Mouse (Mus musculus): ENCODE measurements around the gene Vpreb3.

The Vpreb3 gene

DNA sequence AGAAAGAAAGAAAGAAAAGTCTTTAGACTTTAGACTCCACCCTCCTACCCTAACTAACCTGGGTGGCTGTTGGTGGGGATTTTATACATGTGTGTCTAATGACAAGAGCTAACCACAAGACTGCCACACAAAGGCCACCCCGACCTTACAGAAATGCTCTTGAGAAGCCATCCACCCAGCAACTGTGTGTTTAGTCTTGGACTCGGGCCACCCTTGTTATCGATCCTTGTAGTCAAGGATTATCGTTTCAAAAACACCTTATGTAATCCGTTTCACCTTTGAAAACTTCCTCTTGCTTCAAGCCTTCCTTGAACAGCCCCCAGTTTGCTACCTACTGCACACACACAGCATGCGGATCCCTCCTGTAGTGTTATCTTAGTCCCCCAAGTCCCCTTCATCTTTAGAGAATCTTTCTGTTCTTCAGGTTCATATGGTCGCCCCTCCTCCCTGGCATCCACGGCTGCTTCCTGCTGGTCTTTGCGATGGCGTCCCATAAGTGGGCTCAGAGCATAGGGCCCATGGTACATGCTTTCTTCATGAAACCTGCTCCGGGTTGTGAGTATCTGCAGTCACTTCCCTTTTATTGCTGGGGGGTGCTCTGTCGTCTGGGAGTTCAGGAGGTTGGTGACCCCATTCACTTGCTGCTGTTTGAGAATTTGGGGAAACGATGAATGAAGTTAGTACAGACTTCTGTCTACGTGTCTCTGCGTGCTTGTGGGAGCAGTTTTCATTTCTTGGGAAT, at the start of gene Vpreb3:
Vpreb3 (plus strand) TSS at position 322 of the 742 bp plus-strand sequence.
- no peak for DNase-seq

DNA sequence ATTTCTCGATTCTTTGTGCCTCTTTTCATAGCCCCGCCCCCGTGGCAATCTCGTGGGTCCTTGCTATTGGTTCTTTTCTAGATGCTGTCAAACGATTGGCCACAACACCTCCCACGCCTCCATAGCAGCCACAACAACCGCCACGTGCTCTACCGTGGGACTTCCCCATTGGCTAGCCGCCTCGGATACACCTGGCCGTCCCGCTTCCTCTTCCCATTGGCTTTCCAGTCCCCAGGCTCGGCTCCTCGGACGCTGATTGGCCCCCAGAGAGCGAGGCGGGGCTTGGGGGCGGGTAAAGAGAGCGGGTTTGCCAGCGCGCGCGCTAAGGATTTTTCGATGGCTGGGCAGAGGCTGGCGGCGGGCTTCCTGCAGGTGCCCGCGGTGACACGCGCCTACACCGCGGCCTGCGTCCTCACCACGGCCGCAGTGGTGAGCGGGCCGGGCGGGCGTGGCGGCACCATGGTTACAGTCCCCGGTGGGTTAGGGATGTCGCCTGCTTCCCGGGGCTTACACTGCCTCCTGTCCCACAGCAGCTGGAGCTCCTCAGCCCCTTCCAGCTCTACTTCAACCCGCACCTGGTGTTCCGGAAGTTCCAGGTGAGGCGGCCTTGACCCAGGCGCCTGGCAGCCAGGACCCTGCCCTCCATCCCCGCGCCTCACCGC, 49.6 kb upstream of the Vpreb3 start, which contains the start of gene Derl3:
Derl3 (plus strand) TSS at position 325 of the 662 bp plus-strand sequence.
- DNase-seq, result peak; percentile 94 to 95

DNA sequence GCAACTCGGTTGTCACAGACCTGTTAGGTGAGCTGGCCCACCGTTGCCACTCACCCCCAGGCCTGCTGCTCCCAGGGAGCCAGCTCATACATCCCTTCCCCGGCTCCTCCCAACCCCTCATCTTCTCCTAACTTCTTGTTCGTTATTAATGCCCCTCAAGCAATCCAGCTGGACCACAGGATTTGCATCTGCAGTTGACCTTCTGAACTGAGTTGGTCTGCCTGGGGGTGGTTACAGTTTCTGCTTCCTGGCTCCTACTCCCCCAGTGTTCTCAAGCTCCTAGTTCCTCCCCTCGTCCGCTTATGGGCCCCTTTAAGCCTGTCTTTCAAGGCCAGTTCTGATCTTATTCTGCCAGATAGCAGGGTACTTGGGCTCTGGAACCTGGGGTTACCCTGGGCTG, 48.3 kb upstream of the Vpreb3 start:
- DNase-seq, result no peak

DNA sequence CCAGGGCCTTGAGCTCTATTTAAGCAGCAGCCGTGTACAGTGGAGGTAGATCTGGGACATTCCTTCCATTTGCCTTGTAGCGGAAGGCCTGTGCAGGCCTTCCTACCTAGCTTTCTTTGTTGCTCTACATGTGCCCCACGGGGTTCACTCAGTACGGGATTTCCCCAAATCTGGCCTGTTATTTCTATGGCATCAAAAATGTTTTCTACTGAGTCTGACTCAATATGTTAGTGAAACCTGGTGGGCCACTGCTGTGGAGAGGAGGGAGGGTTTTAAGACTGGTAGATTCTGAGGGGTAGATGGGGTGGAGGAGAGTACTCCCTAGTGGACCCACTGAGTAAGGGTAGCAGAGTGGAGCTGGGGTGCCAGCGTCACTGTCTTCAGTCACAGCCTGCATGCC, 47.1 kb upstream of the Vpreb3 start:
- DNase-seq, result no peak

DNA sequence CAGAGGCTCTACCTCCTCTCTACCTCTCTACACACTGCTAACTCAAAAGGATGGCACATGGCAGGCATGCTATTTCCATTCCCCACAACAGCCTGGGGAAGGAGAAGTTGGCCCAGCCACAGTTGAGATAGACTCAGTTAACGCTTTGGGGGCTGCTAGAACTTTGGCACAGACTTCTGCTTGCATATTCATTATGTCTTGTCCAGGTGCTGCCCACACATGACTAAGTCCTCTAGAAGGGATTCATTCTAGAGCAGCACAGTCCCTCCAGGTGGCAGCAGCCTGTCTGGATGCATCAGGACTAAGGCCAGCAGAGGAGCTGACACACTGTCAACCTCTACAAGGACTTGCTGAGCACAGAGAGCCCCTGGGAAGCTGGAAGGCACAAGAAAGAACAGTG, 46.6 kb upstream of the Vpreb3 start:
- no peak for DNase-seq

DNA sequence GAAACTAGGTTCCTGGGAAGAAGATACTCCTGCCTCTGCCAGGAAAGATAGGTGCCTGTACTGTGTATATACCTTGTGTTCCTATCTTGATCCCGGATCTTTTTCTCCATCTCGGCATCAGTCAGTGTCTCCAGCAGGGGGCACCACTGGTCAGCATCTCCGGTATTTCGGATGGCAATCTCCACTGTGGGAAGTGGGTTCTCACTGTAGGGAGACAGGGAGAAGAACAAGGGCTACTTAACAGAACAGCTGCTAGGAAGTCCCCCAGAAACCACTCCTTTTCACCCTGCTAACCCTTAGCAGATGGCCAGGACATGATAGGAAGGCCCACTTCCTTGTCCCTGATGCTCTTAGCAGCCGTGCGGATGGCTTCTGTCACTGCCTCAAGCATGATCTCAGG, 45.5 kb upstream of the Vpreb3 start:
- peak; percentile 30 to 66 for DNase-seq

DNA sequence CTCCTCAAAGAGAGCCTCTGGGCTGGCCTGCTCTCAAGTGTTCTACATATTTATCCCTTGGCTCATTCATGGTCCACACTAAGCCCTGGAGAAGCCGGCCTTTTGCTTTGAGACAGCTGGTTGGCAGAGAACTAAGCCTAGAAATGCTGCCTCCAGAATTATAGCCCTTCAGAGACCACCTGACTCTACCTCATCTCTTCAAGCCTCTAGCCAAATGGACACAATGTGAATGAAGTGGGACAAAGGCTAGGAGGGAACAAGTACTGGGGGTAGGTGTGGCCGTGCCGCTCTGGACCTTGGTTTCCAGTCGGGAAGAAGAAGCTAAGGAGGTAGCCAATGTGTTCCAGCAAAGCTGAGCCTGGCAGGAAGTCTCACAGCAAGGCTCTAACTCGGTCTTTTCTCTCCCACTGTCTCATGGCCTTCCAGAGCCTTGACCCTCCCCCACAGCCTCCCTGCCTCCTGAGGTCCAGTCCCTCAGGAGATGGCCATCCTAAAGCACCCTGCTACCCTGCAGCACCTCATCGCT, 44.8 kb upstream of the Vpreb3 start:
- DNase-seq, result no peak

DNA sequence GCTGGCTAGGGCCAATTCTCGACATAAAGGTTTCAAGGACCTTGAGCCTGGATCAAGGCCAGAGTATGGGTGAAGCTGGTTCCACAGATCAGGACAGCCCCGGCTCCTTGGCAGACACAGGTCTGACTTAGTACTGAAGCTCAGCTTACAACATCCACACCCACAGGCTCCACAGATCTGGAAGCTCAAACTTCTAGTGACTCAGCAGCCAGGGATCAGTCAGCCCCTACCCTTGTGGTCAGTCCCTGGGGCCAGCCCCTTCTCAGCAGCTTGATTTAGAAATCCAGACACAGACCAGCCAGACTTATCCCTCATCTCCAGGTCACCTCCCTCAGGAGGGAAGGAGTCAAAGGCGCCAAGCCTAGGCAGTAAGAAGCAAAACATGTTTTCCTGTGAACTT, 44.0 kb upstream of the Vpreb3 start:
- no peak for DNase-seq

DNA sequence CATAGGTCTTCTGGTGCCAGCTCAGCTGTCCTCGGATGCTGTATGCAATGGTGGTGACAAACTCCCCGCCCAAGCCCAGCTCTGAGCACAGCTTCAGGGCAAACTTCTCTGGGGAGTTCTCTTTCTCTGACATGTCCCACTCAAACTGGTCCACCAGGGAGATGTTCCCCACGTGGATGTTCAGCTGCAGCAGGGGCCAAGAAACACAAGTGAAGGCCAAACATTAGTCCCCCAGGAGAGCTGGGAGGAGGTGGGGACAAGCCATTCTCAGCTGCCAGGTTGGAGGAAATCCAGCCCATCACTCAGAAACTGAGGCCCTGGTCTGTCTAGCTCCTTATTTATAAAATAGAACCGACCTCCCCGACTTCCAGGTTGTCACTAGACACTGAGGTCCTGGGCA, 38.5 kb upstream of the Vpreb3 start:
- no peak for DNase-seq

DNA sequence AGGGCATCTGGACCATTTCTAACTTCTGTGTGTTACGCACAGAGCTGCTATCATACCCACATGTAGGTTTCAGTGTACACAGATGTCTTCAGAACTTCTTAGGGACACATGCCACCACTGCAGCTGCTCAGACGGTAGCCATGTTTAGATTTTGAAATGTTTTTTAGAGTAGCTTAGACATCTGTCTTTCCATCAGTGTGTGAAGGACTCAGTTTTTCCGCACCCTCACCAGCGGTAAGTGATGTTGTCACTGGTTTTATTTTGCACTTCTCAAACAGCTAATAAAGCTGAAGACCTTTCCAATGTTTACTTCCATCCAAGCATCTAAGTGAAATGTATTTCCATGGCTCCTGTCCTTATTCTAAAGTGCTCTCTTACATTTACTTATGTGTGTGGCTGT, 36.0 kb upstream of the Vpreb3 start:
- no peak for DNase-seq

DNA sequence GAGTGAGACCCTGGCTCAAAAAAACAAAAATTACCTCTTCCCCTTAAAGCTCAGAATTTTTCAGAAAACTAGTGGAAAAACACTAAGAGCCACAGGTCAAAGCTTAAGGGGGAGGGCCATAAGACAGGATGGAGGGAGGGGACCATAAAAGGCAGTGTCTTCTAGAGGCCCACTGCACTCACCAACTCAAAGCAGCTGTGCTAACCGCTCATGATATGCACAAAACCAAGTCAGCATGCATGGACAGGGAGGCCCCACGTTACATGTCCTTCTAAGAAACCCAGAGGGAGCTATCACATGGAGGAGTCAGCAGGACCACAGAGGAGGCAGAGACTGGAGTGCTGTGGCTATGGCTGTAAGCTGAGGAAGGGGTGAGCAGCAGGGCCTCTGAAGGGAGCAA, 32.2 kb upstream of the Vpreb3 start:
- DNase-seq, result no peak

DNA sequence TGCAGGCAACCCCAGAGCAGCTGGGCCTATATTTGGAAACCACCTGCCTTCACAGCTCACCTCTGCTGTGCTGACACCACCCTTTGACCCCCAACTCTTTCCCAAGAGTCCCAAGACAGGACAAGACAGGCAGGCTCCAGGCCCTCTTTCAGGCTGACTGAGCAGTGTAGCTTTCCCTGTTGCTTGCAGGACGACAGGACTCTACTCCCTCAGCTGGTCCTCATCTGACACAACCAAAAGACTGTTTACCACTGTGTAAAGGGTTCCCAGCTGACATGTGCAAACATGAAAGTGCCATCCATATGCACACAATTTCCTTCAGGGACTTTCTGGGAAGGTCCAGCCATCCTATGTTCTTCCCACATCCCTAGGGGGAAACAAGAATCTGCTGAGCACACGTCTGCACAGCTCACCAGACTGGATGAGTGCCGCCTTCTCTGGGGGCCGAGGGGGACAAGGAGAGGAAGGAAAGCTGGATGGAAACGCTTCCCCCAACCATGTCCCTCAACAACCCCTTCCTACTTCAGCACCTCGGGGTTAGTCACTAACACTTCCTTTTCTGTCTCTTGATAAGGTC, 29.8 kb upstream of the Vpreb3 start:
- no peak for DNase-seq

DNA sequence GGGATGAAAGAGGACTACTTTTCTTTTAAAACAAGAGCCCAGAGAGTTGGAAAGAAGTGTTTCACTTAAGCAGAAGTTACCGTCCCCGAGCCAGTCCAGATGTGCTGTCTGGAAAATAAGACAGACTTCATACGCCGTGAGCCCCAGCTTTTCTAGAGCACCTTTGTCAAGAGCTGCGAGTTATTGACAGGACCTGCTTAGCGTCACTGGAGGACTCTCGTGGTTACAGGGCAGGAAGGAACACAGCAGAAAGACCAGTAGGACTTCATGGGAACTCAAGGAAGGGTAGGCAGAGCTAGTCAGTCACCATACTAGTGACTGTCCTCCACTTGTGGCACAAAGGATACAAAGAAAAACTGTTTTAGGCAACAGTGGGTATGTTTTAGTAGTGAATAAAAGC, 27.3 kb upstream of the Vpreb3 start:
- DNase-seq, result no peak

DNA sequence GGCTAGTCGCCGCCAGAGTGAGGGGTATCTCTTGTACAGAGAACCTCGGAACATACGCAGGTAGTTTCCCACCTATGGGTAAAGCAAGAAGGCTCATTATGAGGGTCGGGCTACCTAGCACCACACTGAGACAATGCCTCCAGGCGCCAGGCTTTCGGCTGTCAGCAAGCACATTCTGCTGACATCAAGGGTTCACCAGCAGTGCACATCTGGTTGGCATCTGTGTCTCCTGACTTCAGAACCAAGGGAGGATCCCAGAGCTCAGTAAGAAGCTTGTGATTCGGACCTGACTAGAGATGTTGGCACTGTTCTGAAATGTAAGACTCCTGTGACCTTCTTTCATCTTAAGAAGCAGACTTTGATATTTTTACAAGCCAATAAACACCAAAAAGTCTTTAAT, 26.0 kb upstream of the Vpreb3 start:
- no peak for DNase-seq

DNA sequence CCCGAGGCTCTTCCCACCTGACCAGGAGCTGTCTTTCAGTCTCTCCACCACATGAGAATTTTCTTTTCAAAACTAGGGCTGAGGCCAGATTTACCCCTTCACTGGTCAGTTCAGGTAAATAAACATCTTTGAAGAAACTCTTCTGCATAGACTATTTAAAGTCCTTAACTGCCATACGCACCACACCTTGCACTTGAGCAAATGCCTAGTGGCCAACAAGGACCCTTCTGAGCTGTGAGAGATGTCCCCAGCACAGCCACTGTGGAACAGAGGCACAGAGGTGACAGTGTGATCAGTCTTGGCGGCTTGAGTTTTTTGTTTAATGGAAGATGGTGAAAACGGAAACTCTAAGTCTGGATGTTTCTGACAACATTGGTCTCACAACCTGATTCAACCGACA, 23.8 kb upstream of the Vpreb3 start:
- DNase-seq, result no peak

DNA sequence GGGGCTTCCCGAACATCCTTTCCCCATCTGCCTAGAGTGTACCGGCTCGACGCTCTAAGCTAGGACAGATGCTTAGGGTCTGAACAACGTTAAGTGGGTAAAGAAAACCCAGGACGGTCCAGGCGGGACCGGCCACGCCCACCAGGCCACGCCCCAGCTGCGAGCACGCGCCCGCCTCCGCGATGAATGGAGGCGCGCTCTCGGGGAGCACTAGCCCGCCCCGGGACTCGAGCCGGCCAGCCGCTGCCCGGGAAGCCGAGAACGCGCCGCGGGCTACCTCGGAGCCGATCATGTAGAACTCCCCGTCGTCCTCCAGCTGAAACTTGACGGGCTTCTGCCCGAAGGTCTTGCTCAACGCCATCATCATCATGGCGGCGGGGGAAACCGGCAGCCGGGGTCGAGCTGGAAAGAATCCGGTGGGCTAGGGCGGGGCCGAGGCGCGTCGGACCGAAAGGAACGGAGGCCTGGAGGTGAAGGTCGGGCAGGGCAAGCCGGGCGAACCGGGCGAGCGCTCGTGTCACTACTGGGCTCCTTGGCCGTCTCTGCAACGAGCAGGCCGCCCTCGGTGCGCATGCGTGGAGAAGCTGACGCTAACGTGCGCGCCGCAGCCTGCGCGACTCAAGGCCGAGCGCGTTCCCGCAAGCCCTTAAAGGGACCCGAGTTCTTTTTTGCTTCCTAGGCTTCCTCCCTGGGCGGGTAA, 21.7 kb upstream of the Vpreb3 start, which contains the start of gene Smarcb1:
Smarcb1 (minus strand) TSS at position 592 of the 700 bp plus-strand sequence.
- peak; percentile 87 to 94 for DNase-seq

DNA sequence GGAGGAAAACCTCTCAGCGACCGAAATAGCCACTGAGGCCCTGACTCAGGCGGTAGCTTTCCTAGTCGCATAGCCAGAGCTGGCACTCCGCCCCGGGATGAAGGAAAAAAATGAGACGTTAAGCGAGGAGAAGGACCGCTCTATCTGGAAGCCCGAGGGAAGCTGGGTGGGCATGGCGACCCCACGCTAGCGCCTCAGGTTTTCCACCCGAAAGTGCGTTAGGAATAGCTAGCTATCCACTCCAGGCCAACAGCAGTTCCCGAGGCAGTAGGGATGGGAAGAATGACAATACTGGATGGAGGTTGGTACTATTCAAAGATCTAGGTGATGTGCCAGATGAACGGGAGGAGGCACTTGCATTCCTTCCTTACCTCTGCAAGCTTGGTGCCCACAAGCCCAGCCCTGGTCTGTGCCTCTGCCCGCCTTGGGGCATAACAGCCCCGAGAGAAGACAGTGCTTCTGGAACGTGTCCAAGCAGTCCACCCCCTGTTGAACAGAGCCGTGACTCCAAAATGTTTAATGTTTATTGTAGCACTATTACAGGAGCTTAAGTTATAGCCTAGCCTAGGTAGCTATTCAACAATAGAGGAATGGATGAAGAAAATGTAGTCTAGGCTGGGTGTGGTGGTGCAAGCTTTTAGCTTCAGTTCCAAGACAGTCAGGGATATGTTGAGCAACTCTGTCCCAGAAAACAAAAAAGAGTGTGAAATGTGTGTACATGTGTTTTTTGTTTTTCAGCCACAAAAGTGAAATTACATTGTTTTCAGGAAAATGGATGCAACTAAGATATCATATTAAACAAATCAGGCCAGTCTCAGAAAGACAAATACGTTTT, 20.9 kb upstream of the Vpreb3 start:
- no peak for DNase-seq

DNA sequence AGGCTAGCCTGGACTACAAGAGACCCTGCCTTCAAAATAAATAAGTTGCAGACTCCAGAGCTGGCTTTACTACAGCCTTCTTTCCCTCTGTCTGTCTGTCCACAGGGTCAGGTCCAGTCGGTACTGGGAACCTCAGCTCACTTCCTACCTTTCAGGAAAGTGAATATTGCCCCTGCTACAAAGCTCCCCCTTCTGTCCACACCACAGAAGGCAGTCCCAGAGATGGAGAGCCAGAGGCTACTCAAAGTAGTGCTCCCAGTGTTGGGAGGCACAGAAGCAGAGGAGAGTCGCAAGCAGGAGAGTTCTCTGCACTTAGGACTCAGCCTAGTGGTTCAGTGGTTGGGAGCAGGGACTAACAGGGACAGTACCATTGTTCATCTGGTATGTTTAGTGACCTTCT, 18.5 kb upstream of the Vpreb3 start:
- no peak for DNase-seq

DNA sequence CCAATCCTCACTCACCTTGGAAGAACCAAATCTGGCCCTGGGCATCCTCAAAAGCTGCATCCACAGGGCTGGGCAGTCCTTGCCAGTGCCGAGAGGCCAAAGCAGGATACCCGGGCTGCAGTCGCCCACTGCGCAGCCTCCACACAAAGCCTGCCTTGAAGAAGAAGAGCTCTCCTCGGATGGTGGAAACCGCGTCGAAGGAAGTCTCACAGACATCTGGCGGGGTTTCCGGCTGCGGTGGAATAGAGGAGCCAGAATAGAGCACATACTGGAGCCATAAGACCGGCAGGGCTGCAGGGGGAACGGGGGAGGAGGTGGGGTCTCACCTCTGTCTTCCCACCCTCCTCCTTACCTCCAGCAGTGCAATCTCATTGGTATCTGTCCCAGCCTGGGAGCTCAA, 16.5 kb upstream of the Vpreb3 start:
- no peak for DNase-seq

DNA sequence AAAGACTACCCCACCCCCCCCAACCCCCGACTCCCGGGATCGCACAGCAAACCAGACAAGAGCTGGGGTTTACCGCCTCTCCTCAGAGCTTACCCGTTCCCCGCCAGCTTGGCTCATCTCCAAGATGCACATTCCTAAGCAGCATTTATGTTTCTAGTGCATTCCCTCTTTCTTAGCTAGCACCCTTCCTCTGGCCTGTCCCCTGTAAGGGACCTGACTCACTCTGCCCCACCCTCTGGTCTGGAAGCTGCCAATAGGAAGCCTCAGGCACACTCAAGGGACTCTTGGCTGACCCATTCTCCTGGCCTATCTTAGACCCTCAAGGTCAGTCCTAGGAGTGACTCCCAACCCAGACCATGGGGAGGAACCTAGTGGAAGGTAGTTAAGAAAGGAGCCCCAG, 12.6 kb upstream of the Vpreb3 start:
- no peak for DNase-seq

DNA sequence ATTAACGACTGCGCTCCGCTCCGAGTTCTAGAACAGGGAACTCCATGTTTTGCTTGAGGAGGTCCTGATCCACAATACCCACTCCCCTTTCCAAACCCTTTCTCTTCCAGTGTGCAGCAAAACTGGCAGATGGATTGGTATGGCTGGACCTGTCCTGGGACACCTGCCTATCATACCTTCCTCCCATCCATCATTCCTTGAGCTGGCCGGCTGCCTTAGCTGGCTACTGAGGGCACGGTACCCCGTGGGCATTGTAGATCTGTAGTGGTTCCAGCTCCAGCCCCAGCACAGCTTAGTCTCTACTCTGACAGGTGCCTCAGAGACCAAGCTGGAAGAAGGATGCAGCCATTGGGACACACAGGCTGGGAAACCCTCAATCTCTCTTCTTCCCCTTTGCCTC, 11.5 kb upstream of the Vpreb3 start:
- DNase-seq, result no peak

DNA sequence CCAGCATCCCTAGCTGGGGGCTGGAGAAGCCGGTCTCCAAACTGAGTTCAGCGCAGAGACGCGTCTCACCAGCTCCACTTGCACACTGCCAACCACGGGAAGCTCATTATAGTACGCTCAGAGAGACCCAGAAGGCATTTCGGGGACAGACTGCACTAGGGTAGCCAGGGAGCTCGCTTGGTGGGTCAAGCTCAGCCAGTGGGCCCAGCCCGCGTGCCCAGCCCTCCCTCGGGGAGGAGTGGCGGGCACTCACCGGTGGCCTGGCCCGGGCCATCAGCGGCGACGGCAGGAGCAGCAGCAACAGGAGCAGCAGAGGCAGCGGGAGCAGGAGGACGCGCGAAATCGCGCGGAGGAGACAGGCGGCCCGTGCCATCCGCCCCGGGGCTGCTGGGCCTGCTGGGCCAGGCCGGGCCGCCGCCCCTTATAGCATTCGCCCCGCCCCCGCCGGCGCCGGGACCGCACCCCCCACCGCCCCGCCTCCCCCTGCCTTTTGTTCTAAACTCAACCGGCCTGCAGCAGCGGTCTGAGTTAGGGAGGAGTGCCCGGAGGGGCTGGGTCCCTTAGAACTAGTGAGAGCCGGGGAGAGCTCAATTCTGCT, 10.7 kb upstream of the Vpreb3 start:
- DNase-seq, result peak; percentile 45 to 66
